Mouse (Mus musculus): ENCODE measurements around the gene Mfap3.

Gene Mfap3

DNA sequence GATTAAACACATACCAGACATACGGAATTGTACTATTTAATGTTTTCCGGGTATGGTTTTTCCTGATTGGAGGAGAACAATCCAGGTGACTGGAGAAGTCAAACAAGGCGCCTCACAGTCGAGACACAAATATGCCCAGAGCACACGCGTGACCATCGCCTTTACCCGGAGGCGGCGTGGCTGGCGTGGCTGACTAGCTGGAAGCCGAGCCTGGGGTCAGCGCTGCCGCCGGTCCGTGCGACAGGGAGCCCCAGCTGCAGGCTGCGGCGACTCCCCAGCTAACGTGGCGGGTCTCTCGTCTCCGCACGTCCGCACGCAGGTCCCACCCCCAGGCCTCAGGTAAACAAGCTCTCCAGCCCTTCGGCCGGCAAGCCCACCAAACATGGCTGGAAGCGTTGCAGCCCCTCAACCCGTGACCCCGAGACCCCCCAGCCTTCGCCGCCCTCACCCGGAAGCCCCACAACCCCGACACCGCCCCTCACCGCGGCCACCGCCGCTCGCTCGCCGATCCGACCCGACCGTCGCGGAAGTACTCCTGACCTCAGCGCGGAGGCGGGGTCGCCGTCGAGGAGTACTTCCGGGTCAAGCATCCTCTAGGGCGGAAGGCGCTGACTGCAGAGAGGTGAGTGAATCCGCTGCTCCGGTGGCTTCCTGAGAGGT, at the start of gene Mfap3, which contains the start of gene Fam114a2:
TSS of gene Mfap3 (plus strand) at position 574 of the 660 bp plus-strand sequence.
TSS of gene Fam114a2 (minus strand) at position 527 of the 660 bp plus-strand sequence.
- peak; percentile 94 to 97 for DNase-seq

DNA sequence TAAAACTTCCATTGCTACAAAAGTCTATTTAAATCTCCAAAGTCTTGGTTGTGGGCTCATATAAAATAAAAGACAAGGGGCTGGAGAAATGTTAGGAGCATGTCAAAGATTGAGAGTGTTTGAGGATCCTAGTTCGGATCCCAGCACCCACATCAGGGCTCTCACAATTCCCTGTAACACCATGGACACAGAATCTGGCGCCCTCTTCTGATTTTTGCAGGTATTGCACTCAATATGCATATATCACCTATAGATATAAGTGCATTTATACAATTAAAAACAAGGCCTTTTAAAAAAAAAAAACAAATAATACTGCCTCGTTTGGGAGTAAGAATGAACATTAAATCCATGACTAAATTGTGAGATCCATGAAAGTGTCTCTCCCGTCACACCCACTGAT, 49.8 kb upstream of the Mfap3 start:
- DNase-seq, result no peak

DNA sequence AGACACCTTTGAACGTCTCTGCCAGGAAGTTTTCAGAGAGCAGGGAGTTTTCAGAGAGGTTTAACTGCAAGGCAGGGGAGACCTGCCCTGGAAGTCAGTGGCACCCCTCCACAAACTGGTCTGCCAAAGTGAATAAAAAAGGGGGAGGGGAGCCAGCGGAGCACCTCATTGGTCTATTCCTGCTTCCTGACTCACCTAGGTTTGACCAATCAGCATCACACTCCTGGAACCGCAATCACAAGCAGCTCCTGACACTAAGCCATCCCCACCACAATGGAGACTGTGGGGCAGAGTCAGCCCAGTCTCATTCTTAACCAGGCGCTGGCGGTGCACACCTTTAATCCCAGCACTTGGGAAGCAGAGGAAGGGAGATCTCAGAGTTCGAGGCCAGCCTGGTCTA, 48.4 kb upstream of the Mfap3 start:
- DNase-seq, result no peak

DNA sequence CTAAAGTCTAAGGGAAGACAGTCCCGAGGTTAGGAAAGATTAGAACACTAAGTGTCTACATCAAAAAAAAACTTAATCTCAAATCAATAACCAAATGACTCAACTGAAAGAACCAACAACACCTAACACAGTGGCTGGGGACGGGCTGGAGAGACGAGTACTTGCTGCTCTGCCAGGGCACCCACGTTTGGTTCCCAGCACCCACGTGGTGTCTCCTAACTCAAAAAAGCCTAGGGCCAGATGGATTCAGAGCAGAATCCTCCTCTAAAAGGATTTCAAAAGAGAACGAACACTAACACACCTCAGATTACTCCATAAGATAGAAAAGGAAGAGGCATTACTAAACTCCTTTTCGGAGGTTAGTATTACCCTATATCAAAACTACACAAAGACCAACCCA, 47.5 kb upstream of the Mfap3 start:
- DNase-seq, result no peak

DNA sequence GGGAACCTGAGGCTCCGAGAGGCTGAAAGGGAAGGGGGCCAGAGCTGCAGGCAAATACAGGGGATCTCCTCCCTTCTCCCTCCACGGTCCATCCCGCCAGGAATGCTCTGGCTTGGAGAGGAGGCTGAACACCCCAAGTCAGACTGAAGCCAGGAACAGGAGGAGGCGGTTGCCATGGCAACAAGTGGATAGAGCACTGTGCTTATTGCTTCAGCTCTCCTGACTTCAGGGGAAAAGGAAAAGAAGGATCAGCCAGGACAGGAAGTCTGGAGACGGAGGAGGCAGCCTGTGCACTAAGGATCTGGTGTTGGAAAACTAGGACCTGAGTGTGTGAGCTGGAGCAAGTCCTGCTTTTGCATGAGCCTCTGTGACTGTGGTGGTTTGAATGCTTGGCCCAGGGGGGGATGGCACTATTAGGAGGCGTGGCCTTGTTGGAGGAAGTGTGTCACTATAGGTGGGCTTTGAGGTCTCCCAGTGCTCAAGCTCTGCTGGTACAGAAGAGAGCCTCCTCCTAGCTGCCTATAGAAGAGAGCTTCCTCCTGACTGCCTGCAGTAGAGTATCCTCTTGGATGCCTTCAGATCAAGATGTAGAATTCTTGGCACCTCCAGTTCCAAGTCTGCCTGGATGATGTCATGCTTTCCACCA, 44.0 kb upstream of the Mfap3 start:
- DNase-seq, result no peak

DNA sequence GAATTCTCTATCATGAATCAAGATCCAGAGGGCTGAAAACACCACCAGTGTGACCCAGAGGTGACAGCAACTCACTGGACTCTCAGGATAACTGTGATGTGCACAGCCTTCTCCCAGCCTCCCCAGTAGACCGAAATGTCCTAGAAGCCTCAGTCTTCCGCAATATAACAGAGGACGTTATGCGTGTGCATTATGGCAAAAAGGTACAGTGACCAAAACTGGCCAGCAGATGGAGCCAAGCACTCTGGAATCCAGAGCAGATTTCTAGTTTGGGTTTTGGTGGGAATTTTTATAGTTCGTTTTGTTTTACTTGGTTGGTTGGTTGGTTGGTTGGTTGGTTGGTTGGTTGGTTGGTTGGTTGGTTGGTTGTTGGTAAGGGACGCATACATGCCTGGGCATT, 43.3 kb upstream of the Mfap3 start:
- DNase-seq, result peak; percentile 39 to 75

DNA sequence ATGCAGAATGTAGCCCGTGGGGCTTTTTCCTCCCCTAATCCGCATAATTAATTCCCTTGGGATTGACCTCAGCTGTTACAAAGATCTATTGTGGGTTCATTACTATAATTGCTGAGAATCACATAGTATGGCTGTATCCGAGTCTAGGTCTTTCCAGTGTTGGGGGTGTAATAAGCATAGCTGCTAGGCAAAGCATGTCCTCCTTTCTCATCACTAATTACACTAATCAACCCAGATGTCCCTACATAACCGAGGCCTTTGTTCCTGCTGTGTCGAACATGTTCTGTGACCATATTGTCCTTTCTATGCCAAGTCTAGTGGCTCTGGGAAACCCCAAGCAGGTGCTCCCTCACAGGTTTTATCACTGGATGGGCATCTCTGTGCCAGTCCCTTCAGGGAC, 40.4 kb upstream of the Mfap3 start:
- peak in 1 of 2 experiments; percentile 12 for DNase-seq

DNA sequence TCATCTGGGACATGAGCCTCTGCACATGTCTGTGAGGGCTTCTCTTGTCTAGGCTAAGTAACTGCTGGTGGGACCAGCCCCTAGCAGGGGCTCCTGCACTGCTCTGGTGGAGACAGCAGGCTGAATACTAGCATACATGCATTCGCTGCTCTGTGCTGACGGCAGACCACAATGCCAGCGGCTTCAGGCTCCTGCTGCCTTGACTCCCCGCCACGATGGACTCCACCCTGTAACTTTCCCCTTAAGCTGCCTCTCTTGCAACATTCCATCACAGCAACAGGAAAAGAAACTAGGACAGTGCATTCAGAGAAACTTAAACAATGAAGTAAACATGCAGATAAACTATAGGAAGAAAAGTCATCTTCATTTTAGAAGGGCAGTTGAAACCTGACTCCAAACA, 30.0 kb upstream of the Mfap3 start:
- no peak for DNase-seq

DNA sequence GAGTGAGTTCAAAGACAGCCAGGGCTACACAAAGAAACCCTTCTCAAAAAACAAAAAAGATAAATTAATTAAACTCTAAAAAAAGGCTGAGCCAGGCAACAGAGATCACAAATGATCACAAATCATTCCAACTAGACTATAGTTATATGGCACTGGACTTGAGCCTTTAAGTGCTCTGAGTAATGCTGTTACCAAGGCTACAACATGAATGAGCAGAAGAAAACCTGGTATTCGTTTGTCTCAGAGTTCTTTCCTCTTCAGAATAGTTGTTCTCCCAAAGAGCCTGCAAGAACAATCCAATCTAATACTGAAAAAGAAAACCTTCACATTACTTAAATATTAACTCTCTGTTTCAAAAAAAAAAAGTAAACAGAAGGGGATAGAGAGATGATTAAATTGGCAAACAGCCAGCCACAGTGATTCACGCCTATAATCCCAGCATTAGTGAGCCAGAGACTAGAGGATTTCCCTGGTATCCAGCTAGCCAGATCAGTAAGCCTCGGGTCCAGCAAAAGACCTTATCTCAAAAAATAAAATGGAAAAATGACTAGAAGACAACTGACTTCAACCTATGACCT, 21.9 kb upstream of the Mfap3 start:
- no peak for DNase-seq

DNA sequence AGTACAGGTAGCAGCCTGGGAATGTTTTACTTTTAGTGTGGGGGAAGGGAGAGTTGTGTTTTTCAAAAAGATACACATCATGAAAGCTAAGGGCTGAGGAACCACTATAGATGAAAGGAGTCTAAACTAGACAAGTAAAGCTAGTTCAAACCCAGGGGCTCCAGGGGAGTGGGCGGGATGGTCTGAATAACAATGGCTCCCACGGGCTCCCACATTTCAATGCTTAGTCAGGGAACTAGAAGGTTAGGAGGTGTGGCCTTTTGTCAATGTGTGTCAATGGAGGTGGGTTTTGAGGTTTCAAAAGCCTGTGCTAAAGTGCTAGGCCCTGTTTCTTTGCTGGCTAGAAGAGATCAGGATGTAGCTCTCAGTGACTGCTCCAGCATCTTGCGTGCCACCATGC, 20.8 kb upstream of the Mfap3 start:
- DNase-seq, result no peak

DNA sequence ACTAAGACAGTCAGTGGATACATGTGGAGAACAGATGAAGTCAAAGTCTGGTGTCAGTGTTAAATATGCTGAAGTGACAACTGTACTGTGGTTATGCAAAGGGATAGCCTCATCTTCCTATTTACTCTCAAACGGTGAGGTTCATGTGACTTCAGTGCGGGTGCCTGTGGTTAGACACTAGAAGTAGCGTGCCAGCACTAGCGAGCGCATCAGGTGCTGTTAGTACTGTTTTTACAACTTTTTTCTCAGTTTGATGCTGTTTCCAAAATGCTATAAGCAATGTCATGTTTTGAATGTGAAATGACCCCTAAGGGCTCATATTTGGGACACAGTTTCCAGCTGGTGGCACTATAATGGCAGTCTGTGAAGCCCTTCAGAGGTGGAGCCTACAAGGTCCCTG, 20.2 kb upstream of the Mfap3 start:
- DNase-seq, result no peak

DNA sequence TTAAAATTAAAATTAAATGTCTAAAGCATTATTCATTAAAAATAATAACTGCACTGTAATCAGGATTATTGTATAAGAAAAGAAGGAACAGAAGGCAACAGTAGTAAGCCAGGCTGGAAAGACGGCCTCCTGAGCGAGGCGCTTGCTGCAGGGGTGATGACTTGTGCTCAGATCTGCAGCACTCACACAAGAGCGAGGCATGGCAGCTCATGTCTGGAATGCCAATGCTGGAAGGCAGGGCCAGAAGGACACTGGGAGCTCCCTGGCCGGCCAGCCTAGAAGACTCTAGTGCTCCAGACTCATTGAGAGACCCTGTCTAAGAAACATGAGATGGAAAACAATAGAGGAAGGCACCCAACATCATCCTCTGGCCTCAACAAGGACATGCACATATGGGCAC, 15.3 kb upstream of the Mfap3 start:
- no peak for DNase-seq

DNA sequence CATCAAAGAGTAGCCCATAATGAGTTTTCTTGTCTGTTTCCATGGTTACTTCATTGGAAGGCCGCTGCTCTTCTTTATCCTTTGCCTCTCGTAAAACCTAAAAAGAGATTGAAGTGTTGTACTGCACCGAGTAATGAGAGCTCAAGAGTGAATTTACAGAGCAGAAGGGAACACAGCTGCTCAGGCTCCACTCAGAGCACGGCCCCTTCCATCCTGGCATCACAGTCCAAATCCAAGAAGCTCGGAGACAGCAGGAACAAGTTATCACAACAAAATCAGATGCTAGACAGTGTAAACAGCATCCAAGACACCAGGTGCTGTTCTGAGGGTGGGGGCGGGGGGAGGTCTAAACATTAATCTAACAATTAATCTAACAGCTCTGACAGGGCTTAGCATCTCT, 11.6 kb upstream of the Mfap3 start:
- no peak for DNase-seq

DNA sequence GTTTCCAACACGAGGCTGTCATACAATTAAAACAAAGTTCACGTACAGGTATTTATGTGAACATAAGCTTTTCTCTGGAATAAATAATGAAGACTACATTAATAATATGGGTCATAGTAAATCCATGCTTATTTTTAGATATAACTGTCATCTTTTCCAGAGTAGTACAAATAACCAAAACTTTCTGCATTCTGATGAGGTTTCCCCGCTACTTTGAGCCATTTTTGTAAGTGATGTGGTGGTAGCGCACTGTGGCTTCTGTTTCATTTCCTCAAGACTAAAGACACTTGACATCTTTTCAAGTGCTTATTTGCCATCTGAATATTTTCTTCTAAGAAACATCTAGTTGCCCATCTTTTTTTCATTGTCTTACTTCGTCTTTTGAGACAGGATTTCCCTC, 3.2 kb upstream of the Mfap3 start:
- DNase-seq, result no peak

DNA sequence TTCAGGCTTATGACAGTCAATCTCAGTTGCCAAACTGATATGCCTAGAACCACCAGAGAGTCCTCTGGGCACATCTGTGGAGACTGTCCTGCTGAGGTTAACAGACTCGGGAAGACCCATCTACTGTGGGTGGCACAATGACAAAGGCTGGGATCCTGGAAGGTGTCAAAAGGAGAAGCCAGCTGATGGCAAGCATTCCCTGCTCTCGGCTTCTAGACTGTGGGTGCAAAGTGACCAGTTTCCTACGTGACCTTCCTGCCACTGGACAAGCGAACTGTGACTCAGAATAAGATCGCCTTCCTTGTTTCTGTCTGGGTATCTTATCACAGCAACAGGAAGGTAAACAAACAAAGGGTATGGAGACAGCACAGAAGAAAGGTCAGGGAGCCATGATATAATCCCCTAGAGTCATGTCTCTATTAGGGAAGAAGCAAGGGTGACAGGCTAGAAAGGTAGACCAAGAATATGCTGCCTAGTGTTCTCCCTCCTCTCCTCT, 1.5 kb upstream of the Mfap3 start:
- no peak for DNase-seq

DNA sequence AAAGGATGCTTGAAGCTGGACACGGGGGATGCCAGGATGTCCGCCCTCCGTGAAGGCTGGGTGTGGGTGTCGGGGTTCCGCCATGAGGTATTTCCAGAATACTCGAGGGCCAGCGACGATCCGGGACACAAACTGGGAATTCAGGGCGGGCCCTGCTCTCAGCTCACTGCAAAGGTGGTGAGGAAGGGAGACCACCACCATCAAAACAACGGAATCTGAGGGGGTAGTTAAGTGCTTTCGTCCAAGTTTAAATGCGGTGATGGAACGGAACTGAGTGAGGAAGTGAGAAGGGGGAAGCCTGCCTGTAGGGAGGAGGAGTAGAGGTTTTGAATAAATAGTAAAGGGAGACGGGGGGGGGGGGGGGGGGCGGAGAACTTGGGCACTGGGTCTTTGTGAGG, 286 bp downstream of the Mfap3 start:
- no peak for DNase-seq

DNA sequence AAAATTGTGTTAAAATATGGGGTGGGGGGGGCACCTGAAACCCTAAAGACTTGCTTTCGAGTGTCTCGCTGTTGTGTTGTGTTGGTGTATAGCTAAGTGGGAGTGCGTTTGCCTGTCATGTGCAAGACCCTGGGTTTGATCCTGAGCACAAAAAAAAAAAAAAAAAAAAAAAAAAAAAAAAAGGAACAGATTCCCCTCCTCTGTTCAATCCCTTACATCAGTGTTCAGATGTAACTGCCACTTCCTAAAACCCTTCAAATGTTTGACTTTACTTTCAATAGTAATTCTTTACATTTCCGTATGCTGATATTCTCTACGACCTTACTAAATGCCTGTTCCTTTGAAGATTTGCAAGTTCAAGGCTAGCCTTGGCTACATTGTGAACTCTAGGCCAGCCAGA, 840 bp downstream of the Mfap3 start:
- DNase-seq, result no peak

DNA sequence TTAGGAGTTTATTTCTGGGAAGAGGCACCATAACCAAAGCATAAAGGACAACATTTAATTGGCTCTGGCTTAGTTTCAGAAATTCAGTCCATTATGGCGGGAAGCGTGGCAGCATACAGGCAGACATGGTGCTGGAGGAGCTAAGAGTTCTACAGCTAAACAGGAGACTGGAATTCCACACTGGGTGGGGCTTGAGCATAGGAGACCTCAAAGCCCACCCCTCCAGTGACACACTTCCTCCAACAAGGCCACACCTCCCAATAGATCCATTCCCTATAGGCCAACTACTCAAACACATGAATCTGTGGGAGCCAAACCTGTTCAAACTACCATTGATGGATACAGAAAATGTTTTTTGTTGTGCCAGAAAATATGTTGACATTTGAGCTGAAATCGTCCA, 2.7 kb downstream of the Mfap3 start:
- no peak for DNase-seq

DNA sequence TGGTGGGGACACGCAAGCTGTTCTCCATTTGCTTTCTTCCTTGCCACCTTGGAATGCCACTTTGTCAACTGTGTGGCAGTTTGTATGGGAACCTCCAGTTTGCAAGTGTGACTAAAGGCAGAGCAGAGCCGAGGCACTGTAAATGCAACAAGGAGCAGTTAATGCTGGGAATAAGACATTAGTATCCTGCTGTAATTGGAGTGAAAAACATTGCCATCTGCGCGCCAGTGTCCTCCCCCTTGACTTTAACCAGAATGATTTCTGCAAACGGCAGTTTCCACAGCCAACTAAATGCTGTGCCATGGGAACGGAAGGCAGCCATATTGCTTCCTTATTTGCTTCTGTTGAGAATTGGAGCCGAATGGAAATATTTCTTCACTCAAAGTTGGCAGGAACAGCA, 3.6 kb downstream of the Mfap3 start:
- DNase-seq, result peak in 1 of 2 experiments; percentile 26

DNA sequence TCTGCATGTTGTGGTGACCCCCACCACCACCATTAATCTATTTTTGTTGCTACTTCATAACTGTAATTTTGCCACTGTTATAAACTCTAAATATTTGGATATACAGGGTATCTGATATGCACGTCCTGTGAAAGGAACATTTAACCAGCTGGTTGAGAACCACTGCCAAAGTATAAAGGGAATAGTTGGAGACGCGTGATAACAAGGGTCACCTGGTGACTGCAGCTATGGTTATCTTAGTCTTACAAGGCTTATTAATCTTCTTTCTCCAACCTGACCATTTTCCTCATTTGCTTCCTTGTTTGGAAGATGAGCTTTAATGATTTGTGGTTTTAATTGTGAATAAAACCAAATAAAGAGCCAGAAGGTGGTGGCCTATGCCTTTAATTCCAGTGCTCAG, 5.0 kb downstream of the Mfap3 start:
- no peak for DNase-seq

DNA sequence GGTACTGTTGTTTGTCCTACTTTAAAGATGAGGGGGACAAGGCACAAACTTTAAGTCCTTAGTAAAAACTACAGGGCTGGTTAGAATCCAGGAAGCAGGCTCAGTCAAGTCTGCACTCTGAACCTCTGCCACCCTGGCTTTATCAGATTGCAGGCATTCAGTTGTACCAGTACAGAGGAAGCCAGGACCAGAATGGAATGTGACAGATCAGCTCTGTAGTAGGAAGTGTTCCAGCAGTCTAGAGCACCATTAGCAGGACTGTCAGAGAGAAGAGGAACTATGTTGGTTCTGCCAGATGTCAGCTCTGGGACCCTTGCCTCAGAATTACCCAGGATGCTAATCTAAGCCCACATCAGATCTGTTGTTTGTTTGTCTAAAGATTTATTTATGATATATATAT, 6.1 kb downstream of the Mfap3 start:
- no peak for DNase-seq

DNA sequence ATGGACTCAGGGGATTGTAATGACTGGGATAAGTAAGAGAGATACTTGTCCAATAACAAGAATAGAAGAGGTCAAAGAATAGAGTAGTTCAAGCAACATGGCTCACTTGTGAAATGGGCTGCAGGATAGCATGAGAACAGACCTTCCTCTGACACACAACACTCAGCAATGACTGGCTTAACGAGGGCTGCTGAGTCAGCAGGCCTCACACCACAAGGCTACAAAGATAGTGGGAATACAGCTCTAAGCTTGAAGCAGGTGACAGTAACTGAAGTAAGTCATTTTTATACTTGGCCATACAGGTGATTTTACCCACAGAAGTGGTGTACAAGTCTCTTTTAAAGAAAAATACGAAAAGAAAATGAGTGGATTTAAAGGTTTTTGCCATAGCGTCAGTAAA, 7.4 kb downstream of the Mfap3 start:
- no peak for DNase-seq

DNA sequence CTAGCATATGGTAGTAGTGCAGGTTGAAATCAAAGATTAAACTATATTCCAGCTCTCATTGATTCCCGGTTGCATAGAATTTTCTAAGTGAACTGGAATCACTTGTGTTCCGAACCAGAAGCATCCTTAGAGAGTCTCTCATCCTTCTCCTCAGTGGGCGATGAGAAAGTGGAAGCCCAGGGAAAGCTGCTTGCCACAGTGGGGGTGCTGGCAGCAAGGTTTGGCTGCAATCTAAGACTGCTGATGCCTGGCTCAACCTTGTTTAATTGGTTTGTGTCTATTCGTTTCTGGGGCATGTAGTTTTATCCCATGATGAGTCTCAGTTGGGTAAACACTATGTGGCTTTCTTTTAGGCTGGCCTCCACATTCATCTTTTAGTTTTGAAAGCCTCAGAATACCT, 9.0 kb downstream of the Mfap3 start:
- peak; percentile 53 to 76 for DNase-seq

DNA sequence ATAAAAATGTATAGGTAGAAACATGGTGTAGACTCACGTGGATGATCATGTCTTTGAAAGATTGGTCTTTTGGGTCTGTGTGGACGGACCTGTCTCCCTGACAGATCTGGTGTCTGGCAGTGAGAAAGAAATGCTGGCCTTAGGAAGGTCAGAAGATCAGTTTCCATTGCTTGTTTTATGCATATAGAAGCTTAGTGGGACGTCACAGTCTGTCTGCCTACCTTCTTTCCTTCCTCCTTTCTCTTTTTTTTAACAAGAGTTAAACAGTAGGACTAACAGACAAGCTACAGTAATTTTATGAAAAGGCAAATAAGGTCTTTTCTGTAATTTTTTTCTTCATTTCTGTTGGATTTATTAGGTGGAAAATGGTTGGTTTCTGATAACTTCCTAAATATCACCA, 10.6 kb downstream of the Mfap3 start:
- DNase-seq, result no peak

Data from cerebellum, postnatal 25 days (tissue).